Comparison of ENCODE assay signal across 21 mouse cellular contexts in genomic region chr1:153111596-153111995, GRCm38 (mm10).
DNase-seq lines count a peak whose midpoint lies in the region; TF ChIP-seq lines count a peak whose summit lies in the region.
"Had no signal": no experiment of that assay in that cellular context is flagged by ENCODE, and none has a peak within 500 bp of the region (broad histone marks: within the 10 kb centered on the region; RNA-seq: fewer than 3 reads in every experiment).

No protein-coding gene starts in this region.

- H3K4me1 ChIP-seq in embryonic fibroblast, embryonic 13.5 days (ENCODE audit: control insufficient read depth, insufficient read depth, low read length) = peaks cover 3% of the 10 kb centered on the region
- H3K4me1 ChIP-seq: forebrain, embryonic 15.5 days had no signal

- H3K27ac ChIP-seq in embryonic fibroblast, embryonic 13.5 days (ENCODE audit: insufficient read depth, low read length) = peak overlapping the region; percentile 35; the same call in 1 of the 2 replicates
- H3K27ac ChIP-seq: forebrain, embryonic 12.5 days; forebrain, embryonic 15.5 days; heart, adult 2 months; heart, embryonic 10.5 days; heart, embryonic 13.5 days; hindbrain, embryonic 14.5 days; hindbrain, postnatal 0 days had no signal

- H3K4me3 ChIP-seq in embryonic fibroblast, embryonic 13.5 days (ENCODE audit: insufficient read depth, low read length) = no peak overlapping the region
- H3K4me3 ChIP-seq: forebrain, embryonic 12.5 days; forebrain, embryonic 15.5 days; heart, adult 2 months; heart, embryonic 10.5 days; heart, embryonic 13.5 days had no signal

- TF ChIP-seq CTCF in embryonic fibroblast, embryonic 13.5 days (IDR thresholded peaks at IDR 0.05; ENCODE audit: borderline replicate concordance, insufficient read depth, low read length) = no peak

- peak; percentile 47 for DNase-seq in lung, postnatal 36 days
- DNase-seq in lung, postnatal 4 days = no peak
- DNase-seq in NIH3T3 (ENCODE audit: low read depth) = peak; percentile 74
- DNase-seq in gastrocnemius, adult 18-20 months (ENCODE audit: low spot score) = no peak
- DNase-seq in right cerebral cortex, adult 18-20 months = no peak
- DNase-seq: adrenal gland, postnatal 10 days; cerebellum, adult 18-20 months; cerebellum, adult 9-10 months; cerebellum, postnatal 14 days; gastrocnemius, postnatal 10 days; gastrocnemius, postnatal 36 days; heart, adult 2 months; heart, postnatal 14 days; heart, postnatal 4 days had no signal

- no peak for TF ChIP-seq POLR2A in embryonic fibroblast, embryonic 13.5 days (IDR thresholded peaks at IDR 0.05; ENCODE audit: low read depth, low read length)

Comparison
In these comparisons a context has a peak if more than half of its experiments do, and no peak if none do; other contexts are left out.
1. DNase-seq: peak in lung, postnatal 36 days (single experiment) and NIH3T3 (single experiment); none in lung, postnatal 4 days (0 of 2), gastrocnemius, adult 18-20 months (single experiment) and right cerebral cortex, adult 18-20 months (single experiment).